Mouse (Mus musculus): ENCODE measurements around the gene Dazap2.

GRCm38 (mm10) chr15:100632323-100632722, 17.2 kb downstream of the Dazap2 start:
- TF ChIP-seq CTCF (IDR thresholded peaks at IDR 0.05; ENCODE audit: borderline replicate concordance, insufficient read depth, low read length) = no peak
- no peak for TF ChIP-seq POLR2A (IDR thresholded peaks at IDR 0.05; ENCODE audit: low read depth, low read length)
